Mouse (Mus musculus) CD4-positive, CD25-positive, alpha-beta regulatory T cell, adult 2 months (primary cell): ENCODE data around the gene Pax3.
A peak's percentile ranks its signal among the peaks of the same experiment; 100 is the strongest.

Experiments
- DNase-seq: peaks from one replicate; pipeline ENCODE4 v3.0.0-alpha.2; 2012; ENCODE audit warnings: low read depth, low spot score

Gene Pax3

DNA sequence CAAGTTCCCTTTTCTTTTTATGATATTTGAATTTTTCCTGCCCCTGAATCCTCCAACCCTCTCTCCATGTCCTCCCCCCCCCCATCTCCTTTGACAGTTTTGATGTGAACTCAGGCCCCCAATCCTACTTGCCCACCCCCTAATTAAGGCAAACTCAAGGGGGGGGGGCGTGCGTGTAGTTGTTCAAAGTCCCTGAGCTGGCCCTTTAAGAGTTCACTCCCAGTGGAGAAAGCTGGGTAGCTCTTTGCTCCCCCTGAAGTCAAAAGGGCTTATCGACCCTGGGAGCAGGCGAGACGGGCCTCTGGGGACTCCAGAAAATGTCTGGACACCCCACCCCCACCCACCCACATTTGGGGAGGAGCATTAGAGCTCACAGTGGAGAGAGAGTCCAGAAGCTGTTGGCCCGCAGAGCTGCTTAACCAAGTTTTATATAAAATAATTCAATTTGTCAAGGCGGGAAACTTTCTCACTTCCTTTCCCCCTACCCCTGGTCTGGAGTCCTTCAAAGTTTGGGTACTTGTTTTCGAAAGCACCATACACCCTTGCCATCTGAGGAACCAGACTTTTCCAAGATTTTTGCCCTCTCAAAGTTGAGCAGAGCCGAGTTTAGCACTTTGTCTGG lies 1.5 kb upstream of the Pax3 start:
- DNase-seq = no peak

DNA sequence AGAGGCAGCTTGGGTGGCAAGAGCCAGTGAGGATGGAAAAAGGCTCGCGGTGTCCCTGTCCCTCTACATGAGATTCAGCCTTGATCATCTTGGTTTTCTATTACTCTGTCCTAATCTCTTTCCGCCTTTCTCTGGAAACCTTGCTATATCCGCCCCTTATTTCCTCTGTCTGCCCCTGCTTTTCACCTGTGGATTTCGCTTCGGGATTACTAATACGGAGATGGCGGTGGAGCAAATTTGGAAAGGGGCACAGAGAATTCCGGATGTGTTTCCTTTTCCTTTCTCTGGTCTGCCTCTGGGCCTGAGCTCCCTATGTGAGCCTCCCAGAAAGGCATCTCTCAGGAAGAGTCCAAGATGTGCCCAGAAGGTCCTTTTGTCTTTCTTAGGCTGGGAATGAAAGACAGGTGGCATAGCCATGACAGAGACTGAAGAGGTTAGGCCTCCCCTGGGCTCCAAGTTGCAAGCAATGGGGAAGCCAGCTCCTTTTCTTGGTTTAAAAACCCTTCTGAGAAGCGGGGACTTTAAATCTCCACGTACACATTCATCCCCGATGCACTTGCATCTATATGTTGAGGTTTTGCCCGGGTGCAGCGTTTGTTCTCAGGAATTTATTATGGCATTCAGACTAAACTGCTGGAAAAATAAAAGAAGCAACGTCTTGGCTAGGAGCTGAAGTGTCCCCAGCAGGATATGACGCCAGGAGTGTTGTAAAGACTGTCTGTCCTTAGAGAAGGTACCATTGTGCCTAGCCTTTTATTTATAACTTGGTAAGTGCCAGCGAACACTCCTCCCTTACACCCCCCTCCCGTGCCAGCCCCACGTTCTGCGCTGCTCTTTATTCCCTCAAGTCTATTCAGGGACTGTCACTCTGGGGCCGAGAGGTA lies 659 bp upstream of the Pax3 start:
- no peak for DNase-seq

DNA sequence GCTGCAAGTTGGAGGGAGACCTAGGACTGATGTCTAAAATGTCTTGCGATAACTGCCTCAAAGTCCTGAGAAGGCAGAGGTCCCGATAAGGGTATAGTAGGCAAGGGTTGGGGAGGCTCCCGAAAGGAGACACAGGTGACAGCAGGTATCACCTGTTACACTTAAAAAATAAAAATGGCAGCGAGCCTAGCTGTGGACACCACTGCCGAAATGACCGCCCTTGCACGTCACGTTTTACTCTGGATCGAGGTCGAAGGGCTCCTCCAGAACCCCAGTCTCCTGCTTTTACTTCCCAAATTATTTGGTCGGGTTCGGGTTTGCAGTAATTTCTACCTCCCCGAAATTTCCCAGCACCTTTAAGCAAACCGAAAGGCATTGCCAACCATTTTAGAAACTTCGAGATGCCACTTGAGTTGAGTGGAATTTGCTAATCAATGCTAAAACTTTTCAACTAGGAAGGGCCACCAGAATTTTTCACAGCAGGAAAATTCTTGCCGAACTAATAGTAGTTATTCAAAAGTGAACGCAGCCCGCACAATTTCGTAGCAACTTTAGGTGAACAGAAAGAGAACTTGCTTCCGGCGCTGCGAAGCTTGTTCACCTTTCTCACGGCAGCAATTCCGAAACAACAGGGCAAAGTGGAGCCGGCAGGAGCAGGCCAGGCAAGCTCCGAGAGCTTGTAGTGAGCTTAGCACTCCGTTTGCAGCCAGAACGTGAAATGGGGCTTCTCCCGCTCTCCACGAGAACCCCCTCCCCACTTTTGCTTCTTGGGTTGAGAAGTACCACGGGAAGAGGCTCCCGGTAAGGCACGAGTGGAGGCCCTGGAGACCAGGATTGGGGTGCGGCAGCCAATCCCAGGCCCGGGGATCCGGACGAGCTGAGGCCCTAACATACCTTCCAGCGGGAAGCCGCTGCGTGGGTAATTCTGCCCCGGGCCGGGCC lies 892 bp downstream of the Pax3 start:
- DNase-seq = peak; percentile 24

DNA sequence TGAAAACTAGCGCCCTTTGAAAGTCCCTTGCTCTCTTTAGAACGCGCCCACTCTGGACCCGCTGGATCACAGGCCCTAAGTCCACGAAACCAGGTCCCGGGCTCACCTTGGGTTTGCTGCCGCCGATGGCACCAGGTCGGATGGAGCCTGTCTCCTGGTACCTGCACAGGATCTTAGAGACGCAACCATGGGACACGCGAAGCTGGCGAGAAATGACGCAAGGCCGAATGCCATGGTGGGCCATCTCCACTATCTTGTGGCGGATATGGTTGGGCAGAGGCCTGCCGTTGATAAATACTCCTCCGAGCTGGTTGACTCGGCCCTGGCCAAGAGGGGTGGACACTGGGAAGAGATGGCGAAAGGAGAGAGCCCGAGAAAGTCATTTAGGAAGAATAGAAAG lies 1.8 kb downstream of the Pax3 start:
- no peak for DNase-seq

DNA sequence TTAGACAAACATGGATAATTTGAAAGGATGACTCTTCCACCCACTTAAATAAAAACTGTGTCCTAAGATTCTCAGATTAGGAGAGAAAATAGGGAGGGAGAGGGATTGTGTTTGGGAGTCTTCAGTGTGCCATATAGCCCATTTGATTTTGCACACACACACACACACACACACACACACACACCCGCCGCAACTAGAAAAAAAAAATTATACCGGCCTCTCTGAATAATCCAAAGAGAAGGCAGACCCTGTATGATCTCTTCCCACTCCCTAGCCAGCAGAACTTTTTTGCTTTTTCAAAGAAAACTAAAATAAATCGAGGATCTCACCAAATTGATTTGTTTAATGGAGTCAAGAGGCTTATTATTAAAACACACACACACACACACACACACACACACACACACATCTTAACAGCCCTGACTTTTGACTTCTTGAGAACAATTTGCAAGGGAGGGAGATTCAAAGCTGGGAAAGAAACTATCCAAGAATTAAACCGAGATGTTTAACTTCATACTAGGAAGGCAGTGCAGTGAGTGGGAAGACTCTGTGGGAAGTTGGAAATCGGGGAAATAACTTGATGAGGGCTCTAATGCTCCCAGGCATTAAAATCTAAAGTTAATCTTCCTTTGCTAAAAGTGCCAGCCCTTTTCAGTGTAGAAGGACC lies 2.4 kb downstream of the Pax3 start:
- no peak for DNase-seq

DNA sequence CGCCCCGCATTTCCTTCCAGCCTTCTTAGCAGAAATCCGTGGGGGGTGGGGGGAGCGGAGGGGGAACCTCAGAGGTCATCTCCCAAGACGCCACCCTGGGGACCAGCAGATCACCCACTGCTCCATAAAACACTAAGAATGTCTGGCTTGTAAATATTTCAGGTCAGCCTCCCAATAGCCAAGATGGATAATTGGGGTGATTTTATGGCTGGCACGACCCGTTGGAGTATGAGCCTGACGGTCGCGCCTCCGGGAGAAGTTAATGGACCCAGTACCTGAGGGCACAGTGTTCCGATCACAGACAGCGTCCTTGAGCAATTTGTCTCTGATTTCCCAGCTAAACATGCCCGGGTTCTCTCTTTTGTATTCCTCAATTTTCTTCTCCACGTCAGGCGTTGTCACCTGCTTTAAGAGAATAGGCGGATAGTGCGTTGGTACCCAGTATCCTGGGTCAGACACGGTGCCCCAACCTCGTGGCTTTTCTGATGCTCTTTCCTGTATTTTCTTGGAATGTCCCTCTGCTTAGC lies 3.4 kb downstream of the Pax3 start:
- DNase-seq = no peak

DNA sequence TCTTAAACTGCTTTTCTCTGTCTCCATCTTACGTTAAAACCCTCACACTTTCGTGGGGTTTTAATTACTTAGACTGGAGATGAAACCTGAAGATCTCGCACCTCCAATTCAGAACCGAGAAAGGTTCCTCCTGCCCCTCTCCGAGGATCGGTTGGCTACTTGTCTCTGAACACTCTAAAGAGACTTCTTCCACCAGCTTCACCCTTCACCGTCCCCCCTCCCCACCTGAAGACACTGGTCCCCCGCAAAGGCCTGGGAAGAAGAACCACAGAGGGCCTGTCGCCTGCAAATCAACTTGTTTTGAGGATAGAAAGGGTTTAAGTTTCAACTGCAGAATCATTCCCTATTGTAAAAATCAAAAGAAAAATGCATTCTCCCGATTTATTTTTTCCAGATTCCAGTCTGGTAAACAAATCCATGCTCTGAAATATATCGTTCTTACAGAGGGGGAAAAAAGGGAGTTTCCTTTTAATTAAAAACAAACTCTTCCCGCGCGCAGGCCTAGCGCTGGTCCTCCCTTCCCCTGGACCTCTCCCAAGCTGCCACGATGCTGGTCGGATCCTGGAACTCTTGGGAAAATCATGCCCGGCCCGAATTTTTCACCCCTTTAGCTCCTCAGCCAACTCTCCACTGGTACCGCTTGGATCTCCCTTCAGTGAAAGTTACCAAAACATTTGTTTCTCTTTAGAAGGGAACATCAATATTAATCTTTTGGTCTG lies 4.0 kb downstream of the Pax3 start:
- DNase-seq = no peak

DNA sequence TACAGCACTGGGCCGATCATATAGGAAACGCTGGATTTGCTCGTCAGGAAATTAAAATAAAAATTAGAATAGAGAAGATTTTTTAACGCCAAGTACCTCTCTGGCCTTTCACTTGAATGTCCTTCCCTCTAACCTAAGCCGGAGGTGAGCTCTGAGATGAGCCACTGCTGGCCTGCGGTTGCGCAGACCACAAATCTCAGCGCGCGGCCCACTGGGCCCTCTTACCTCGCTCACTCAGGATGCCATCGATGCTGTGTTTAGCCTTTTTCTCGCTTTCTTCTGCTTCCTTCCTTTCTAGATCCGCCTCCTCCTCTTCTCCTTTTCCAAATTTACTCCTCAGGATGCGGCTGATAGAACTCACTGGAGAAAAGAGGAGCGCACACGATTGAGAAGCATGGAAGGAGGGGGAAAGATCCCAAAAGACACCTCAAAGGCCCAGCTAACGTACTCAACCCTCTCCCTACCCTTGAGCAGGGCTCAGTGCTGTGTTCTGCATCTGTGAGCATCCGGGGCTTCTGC lies 4.7 kb downstream of the Pax3 start:
- DNase-seq = no peak

DNA sequence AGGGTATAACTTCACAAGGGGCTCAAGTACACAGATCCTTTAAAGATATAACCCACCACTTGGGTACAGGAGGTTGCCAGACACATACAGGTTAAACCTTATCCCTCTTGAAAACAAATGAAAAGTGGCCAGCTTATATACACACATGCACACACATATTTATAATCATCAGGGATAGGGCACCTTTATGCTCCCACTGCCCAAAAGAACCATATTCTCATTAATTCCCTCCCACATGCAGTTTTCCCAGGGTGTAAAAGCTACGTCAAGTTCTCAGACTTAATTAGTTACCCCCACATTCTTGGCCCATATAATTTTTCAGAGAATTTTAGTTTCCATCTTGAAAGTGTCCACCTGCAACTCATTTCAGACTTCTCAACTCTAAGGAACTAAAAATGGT lies 5.2 kb downstream of the Pax3 start:
- DNase-seq = no peak

DNA sequence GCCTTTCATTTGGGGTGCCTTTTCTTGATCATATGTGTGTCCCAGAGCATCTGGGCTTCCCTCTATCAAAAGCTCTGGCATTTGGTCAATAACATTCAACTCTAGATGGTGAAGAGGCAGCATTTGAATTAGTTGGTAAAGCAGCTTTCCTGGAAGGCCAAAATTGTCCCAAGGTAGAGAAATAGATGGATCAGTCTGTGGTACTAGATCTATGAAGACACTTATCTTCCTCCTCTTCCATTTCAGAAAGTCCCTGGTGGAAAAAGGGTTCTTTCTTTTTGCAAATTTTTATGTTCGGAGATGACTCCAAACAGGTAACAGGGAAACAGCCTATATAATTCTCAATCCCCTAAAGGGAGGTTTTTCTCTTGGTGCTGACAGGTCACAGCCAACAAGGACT lies 5.6 kb downstream of the Pax3 start:
- DNase-seq = no peak

DNA sequence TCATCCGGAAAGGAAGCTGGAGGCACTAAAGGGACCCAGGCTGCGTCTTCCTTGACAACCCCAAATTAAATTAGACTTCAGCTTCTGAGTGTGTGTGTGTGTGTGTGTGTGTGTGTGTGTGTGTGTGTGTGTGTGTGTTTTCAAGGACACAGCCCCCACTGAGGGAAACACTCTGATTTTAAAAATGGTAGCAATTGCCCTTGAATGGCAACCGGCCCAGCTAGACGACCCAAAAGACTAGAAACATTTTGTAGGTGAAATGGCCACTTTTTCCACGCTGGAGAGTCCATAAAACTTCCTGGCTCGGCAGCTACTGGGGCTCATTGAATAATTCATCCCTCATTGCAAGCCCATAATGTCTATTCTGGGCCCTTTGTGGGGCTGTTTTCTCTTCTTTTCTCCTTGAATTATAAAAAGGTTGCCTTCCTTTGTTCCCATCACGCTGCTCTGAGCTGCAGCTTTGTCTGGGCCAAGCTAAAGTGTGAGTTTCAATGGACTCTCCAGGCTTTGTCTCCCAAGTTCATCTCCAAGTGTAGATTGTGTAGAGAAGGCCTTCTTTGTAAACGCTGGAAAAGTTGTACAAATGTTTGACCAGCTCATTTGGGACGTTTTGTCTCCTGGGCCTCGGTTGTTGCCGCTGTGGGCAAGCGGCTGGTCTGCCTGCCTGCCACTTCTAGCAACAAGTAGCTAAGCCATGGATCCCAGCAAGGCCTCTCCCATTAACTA lies 6.4 kb downstream of the Pax3 start:
- no peak for DNase-seq

DNA sequence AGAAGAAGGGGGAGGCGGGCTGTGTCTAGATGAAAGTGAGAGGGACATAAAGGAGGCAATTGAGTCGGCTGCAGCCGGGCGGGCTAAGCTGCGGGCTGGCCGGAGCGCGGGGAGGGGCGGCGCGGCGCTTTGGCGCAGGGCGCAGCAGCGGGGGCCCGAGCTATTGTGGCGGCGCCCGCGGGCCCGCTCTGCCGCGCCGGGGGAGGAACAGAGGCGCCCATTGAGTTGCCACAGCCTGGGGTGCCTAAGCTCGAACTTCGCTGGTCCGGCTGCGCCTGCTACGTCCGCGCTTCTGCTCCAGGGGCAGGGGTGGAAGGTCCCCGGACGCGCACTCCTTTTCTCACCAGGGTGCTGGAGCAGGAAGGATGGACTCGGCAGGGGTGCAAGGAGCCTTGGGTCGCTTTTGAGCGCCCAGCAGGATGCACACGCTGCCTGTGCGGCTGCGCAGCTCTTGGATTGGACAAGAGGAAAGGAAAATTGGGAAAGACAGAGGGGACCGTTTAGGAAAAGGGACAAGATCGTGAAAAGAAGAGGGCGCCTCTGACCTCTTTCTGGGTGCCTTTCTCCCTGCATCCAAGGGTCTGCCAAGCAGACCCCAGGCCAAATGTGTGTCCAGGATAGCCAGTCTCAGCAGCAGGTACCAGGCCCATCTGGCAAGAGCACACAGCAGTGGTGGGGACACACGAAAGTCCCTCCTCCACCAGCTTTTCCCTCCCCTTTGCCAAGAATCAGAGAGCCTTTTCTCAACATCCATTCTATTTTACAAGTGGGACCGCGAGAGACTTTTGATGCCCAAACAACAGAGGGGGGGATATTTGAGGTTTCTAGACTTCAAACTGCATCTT lies 7.2 kb downstream of the Pax3 start:
- DNase-seq = no peak

DNA sequence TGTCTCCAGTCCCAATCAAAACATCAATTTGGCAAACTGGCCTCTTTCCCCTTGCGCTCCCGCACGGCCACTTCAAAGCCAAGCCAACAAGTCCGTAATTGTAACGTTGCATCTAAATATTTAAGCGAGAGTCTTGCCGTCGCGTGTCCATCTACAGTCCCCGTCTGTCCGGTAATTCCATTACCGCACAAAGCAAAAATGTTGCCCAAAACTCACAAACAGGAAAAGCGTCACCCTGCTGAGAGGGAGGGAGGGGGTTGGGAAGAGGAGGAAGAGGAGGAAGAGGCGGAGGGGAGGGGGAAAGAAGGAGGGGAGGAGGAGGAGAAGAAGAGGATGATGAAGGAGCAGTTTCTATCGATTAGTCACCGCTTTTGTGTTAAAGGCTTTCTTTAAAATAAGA lies 7.9 kb downstream of the Pax3 start:
- no peak for DNase-seq

DNA sequence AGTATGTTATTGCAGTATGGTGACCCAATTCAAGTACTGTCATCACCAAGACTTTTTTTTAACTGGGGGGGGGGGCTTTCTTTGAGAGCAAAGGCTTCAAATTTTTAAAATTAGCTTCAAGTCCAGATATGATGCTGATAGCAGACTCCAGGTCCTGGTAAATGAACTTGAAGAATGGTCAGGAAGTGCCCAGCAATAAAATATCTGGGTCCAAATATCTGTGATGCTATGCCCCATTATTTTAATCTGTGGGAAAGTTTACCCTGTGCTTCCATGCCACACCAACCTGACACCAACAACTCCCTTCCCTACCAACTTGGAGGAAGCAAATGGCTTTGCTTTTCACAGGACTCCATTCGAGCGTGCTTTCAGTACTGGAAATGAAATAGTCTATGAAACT lies 8.6 kb downstream of the Pax3 start:
- no peak for DNase-seq

DNA sequence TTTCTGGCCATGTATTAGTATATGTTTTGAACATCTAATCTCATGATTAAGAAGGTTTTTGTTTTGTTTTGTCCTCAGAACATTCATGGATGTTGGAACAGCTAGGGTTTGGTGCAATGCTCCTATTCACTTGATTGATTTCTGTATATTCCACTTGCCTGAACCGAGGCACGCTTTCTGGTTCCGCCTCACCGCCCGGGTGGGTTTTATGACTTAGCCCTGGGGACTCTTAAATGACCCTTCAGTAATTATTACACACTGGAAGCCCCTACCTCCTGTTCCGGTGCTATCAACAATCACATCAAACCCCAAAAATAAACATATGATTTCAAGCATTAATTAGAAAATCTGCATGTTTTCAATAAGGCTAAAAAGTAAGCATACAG lies 9.2 kb downstream of the Pax3 start:
- no peak for DNase-seq

DNA sequence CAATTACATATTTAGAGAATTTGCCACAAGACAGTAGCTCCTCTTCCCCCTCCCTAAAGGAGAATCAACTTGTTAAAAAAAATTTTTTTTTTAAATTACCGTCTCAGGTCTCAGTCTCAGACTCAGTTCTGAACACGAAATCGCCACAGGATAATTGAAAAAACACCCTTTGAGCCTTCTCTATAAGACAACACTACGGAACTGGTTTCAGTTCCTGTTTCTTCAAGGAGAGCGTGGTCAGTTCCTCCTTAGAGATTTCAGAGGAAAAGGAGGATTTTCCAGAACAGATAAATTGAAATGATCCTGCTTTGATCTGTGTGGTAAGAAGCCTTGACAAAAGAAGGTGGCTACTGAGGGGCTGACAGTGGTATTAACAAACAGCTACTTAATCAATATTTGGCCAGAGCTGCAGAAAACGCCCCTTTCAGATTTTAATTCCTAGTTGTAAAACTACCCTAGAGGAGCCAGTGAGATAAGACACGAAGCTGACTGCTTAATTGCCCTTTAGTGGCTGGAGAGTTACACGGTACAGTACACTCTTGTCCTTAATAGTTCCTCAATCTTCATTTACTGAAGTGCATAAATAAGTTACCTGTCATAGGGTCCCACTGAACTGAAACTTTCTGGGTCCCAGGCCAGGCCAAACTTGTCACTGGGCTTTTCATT lies 9.7 kb downstream of the Pax3 start:
- no peak for DNase-seq

DNA sequence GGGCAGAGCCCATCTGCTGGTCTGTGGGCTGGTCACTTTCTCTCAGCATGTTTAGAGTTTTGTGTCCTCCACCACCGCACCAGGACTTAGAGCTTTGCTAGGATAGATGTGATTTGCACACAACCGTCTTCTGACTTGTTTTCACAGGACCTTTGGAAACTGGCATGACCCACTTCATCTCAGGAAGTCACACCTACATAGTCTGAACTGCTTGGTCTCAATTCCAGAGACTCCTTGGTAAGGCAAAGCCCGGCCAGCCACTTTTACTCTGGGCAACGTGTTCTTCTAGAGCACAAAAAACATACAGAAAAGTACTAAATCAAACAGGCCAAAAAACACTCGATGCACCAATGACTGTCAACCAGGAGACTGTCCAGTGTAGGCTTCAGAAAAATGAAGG lies 14.0 kb downstream of the Pax3 start:
- no peak for DNase-seq

DNA sequence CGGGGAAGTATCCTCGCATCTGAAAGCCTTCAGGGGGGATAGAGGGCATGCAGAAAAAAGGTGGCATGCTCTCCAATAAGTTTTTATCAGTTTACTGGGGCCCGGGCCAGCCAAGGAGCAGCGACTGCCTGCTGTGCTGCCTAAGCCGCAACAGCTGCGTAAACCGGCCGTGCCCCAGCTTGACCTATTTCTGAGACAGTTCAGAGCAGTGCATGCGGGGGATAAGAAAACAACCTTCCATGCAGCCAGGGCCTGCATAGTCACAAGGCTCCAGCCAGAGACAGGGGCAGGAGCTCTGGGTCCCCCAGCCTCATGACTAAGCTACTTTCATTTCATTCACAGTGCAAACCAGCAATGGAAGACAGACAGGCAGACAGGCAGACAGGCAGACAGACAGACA lies 15.1 kb downstream of the Pax3 start:
- DNase-seq = no peak
